Mouse (Mus musculus): ENCODE data around the gene Myo1e.

- TF ChIP-seq CTCF (IDR thresholded peaks at IDR 0.05; ENCODE audit: low read depth, low read length), result no peak
- TF ChIP-seq GATA1 (IDR thresholded peaks at IDR 0.05; ENCODE audit: borderline replicate concordance, low read length), result no peak
- no peak for TF ChIP-seq GATA2 (IDR thresholded peaks at IDR 0.05; ENCODE audit: borderline replicate concordance, low read depth, low read length)
- TF ChIP-seq POLR2AphosphoS5 (IDR thresholded peaks at IDR 0.05; ENCODE audit: insufficient replicate concordance, low read depth, low read length), result no peak
- no peak for TF ChIP-seq TAL1 (conservative IDR thresholded peaks at IDR 0.05; ENCODE audit: low read depth, low read length)
These were observed 102.9 kb downstream of the Myo1e start for GRCm38 (mm10) chr9:70310046-70310445.

Measured in G1E (cell line).